Mouse (Mus musculus) CH12.LX (cell line): Measurements from ENCODE around the gene Tmem223. TPM values are rescaled to one million over a fixed set of nuclear protein-coding genes. Genes with fewer than 3 reads are reported as not detected.

Experiments
- DNase-seq: peaks from one replicate; pipeline ENCODE4 v3.0.0-alpha.2; 2013; ENCODE audit errors: extremely low read depth
- H3K27ac ChIP-seq: 2 replicates; pipeline ENCODE4 v1.5.1; 2012; ENCODE audit warnings: low read depth, mild to moderate bottlenecking, control low read depth, moderate library complexity; ENCODE audit not compliant: insufficient read depth
- H3K27me3 ChIP-seq: replicated peaks from 2 replicates; pipeline ENCODE3; 2012; ENCODE audit warnings: inconsistent platforms
- H3K36me3 ChIP-seq, 2 experiments: replicated peaks in 1 of 2; 2 replicates each; pipeline versions ENCODE3 to v1.6.1; 2012; ENCODE audit warnings: inconsistent platforms in 1 of 2, low read length in 1 of 2, mild to moderate bottlenecking in 1 of 2, mixed read lengths in 1 of 2, moderate library complexity in 1 of 2; ENCODE audit not compliant: control insufficient read depth in 1 of 2, insufficient read depth in 1 of 2
- H3K4me1 ChIP-seq, 2 experiments: 2 replicates each; pipeline ENCODE4 v1.6.1; 2012; ENCODE audit warnings: inconsistent platforms in 1 of 2, moderate library complexity in 1 of 2; ENCODE audit not compliant: insufficient read depth in 2 of 2, control insufficient read depth in 1 of 2
- H3K4me2 ChIP-seq: 2 replicates; pipeline ENCODE4 v1.6.1; 2012; ENCODE audit warnings: low read depth, mild to moderate bottlenecking, control low read depth; ENCODE audit not compliant: poor library complexity, insufficient read depth, severe bottlenecking
- H3K4me3 ChIP-seq, 3 experiments: fragments of 150-350 bp in 1 of 3; sonication (generic) in 1 of 3; replicated peaks in 1 of 3; 2 replicates each; pipeline versions ENCODE3 to v1.5.1; 2011 to 2012; ENCODE audit warnings: low read depth in 2 of 3, low read length in 2 of 3, mild to moderate bottlenecking in 2 of 3, moderate library complexity in 2 of 3, control low read depth in 1 of 3, improper control_type of control experiment in 1 of 3, inconsistent platforms in 1 of 3, mixed read lengths in 1 of 3; ENCODE audit not compliant: poor library complexity in 1 of 3
- H3K79me2 ChIP-seq: replicated peaks from 2 replicates; pipeline ENCODE4 v1.6.1; 2012; ENCODE audit warnings: mild to moderate bottlenecking, moderate library complexity; ENCODE audit not compliant: control insufficient read depth, poor library complexity, insufficient read depth, severe bottlenecking; ENCODE audit errors: extremely low read depth
- H3K9ac ChIP-seq: 2 replicates; pipeline ENCODE4 v1.6.1; 2012; ENCODE audit warnings: low read depth, mild to moderate bottlenecking, control low read depth, moderate library complexity; ENCODE audit not compliant: insufficient read depth
- H3K9me3 ChIP-seq: replicated peaks from 2 replicates; pipeline ENCODE3; 2012; ENCODE audit warnings: low read length, inconsistent platforms, mixed read lengths
- BHLHE40 ChIP-seq: IDR thresholded peaks from 2 replicates; pipeline ENCODE4 v1.6.1; 2011; ENCODE audit warnings: mild to moderate bottlenecking, low read depth, low read length, improper control_type of control experiment
- CHD1 ChIP-seq: IDR thresholded peaks from 2 replicates; pipeline ENCODE4 v1.6.1; 2012; ENCODE audit warnings: low read depth, low read length, improper control_type of control experiment, inconsistent platforms
- CHD2 ChIP-seq: IDR thresholded peaks from 2 replicates; pipeline ENCODE4 v1.6.1; 2011; ENCODE audit warnings: low read length, improper control_type of control experiment
- CTCF ChIP-seq, 2 experiments: IDR thresholded peaks in 1 of 2; conservative IDR thresholded peaks in 1 of 2; 2 replicates each; pipeline ENCODE4 v1.5.1; 2011 to 2012; ENCODE audit warnings: low read depth in 2 of 2, low read length in 2 of 2, improper control_type of control experiment in 1 of 2, inconsistent platforms in 1 of 2, mild to moderate bottlenecking in 1 of 2, moderate library complexity in 1 of 2
- E2F4 ChIP-seq: IDR thresholded peaks from 2 replicates; pipeline ENCODE4 v1.6.1; 2011; ENCODE audit warnings: low read depth, low read length, improper control_type of control experiment; ENCODE audit not compliant: insufficient replicate concordance
- ELF1 ChIP-seq: IDR thresholded peaks from 2 replicates; pipeline ENCODE4 v1.6.1; 2014; ENCODE audit warnings: low read depth, mild to moderate bottlenecking, inconsistent platforms, low read length, improper control_type of control experiment
- EP300 ChIP-seq: IDR thresholded peaks from 2 replicates; pipeline ENCODE4 v1.6.1; 2011; ENCODE audit warnings: low read length, improper control_type of control experiment
- ETS1 ChIP-seq: conservative IDR thresholded peaks from 2 replicates; pipeline ENCODE4 v1.6.1; 2012; ENCODE audit warnings: low read depth, mild to moderate bottlenecking, inconsistent platforms, low read length, improper control_type of control experiment, moderate library complexity
- GABPA ChIP-seq: IDR thresholded peaks from 2 replicates; pipeline ENCODE4 v1.6.1; 2012; ENCODE audit warnings: low read depth, low read length, improper control_type of control experiment, inconsistent platforms; ENCODE audit not compliant: insufficient replicate concordance
- HCFC1 ChIP-seq: IDR thresholded peaks from 2 replicates; pipeline ENCODE4 v1.6.1; 2012; ENCODE audit warnings: low read depth, mild to moderate bottlenecking, inconsistent platforms, low read length, improper control_type of control experiment
- IRF4 ChIP-seq: IDR thresholded peaks from 2 replicates; pipeline ENCODE4 v1.6.1; 2014; ENCODE audit warnings: low read depth, mild to moderate bottlenecking, inconsistent platforms, low read length, improper control_type of control experiment
- JUN ChIP-seq: IDR thresholded peaks from 2 replicates; pipeline ENCODE4 v1.6.1; 2011; ENCODE audit warnings: low read depth, mild to moderate bottlenecking, low read length, improper control_type of control experiment, moderate library complexity; ENCODE audit not compliant: insufficient read depth
- JUND ChIP-seq: conservative IDR thresholded peaks from 2 replicates; pipeline ENCODE4 v1.6.1; 2011; ENCODE audit warnings: low read depth, low read length, improper control_type of control experiment
- KAT2A ChIP-seq: IDR thresholded peaks from 2 replicates; pipeline ENCODE4 v1.6.1; 2012; ENCODE audit warnings: low read length, improper control_type of control experiment, inconsistent platforms; ENCODE audit not compliant: insufficient replicate concordance
- MAFK ChIP-seq: IDR thresholded peaks from 2 replicates; pipeline ENCODE4 v1.6.1; 2011; ENCODE audit warnings: low read length, improper control_type of control experiment; ENCODE audit not compliant: insufficient replicate concordance
- MAX ChIP-seq: IDR thresholded peaks from 2 replicates; pipeline ENCODE4 v1.6.1; 2011; ENCODE audit warnings: low read length, improper control_type of control experiment
- MAZ ChIP-seq: IDR thresholded peaks from 2 replicates; pipeline ENCODE4 v1.6.1; 2012; ENCODE audit warnings: low read depth, mild to moderate bottlenecking, inconsistent platforms, low read length, improper control_type of control experiment, moderate library complexity
- MEF2A ChIP-seq: IDR thresholded peaks from 2 replicates; pipeline ENCODE4 v1.6.1; 2014; ENCODE audit warnings: low read depth, mild to moderate bottlenecking, inconsistent platforms, low read length, improper control_type of control experiment, borderline replicate concordance
- MXI1 ChIP-seq: IDR thresholded peaks from 2 replicates; pipeline ENCODE4 v1.6.1; 2011; ENCODE audit warnings: mild to moderate bottlenecking, low read depth, low read length, improper control_type of control experiment
- MYC ChIP-seq: IDR thresholded peaks from 2 replicates; pipeline ENCODE4 v1.6.1; 2011; ENCODE audit warnings: low read depth, mild to moderate bottlenecking, improper control_type of control experiment, low read length
- NELFE ChIP-seq: IDR thresholded peaks from 2 replicates; pipeline ENCODE4 v1.6.1; 2011; ENCODE audit warnings: low read depth, low read length, improper control_type of control experiment
- NRF1 ChIP-seq: IDR thresholded peaks from 2 replicates; pipeline ENCODE4 v1.6.1; 2014; ENCODE audit warnings: low read depth, mild to moderate bottlenecking, inconsistent platforms, low read length, improper control_type of control experiment, moderate library complexity
- PAX5 ChIP-seq: IDR thresholded peaks from 2 replicates; pipeline ENCODE4 v1.6.1; 2012; ENCODE audit warnings: low read length, inconsistent platforms, mixed read lengths
- POLR2A ChIP-seq: IDR thresholded peaks from 2 replicates; pipeline ENCODE4 v1.6.1; 2011; ENCODE audit warnings: low read depth, mild to moderate bottlenecking, improper control_type of control experiment, low read length
- POLR2AphosphoS2 ChIP-seq: IDR thresholded peaks from 2 replicates; pipeline ENCODE4 v1.6.1; 2011; ENCODE audit warnings: low read depth, low read length, improper control_type of control experiment
- RAD21 ChIP-seq: IDR thresholded peaks from 2 replicates; pipeline ENCODE4 v1.6.1; 2011; ENCODE audit warnings: low read depth, mild to moderate bottlenecking, low read length, improper control_type of control experiment, moderate library complexity
- RCOR1 ChIP-seq: conservative IDR thresholded peaks from 2 replicates; pipeline ENCODE4 v1.6.1; 2012; ENCODE audit warnings: low read depth, mild to moderate bottlenecking, inconsistent platforms, low read length, improper control_type of control experiment
- SIN3A ChIP-seq: IDR thresholded peaks from 2 replicates; pipeline ENCODE4 v1.6.1; 2012; ENCODE audit warnings: low read length, improper control_type of control experiment, inconsistent platforms
- SMC3 ChIP-seq: IDR thresholded peaks from 2 replicates; pipeline ENCODE4 v1.6.1; 2011; ENCODE audit warnings: low read depth, low read length, improper control_type of control experiment
- TBP ChIP-seq: conservative IDR thresholded peaks from 2 replicates; pipeline ENCODE4 v1.6.1; 2011; ENCODE audit warnings: low read depth, low read length, improper control_type of control experiment
- TCF12 ChIP-seq: IDR thresholded peaks from 2 replicates; pipeline ENCODE4 v1.6.1; 2014; ENCODE audit warnings: low read depth, mild to moderate bottlenecking, inconsistent platforms, low read length, improper control_type of control experiment
- UBTF ChIP-seq: IDR thresholded peaks from 2 replicates; pipeline ENCODE4 v1.6.1; 2012; ENCODE audit warnings: low read depth, mild to moderate bottlenecking, inconsistent platforms, low read length, improper control_type of control experiment, moderate library complexity
- USF1 ChIP-seq: IDR thresholded peaks from 2 replicates; pipeline ENCODE4 v1.6.1; 2014; ENCODE audit warnings: low read depth, mild to moderate bottlenecking, inconsistent platforms, low read length, improper control_type of control experiment
- USF2 ChIP-seq: conservative IDR thresholded peaks from 2 replicates; pipeline ENCODE4 v1.6.1; 2011; ENCODE audit warnings: low read depth, low read length, improper control_type of control experiment
- ZC3H11A ChIP-seq: IDR thresholded peaks from 2 replicates; pipeline ENCODE4 v1.6.1; 2012; ENCODE audit warnings: low read depth, mild to moderate bottlenecking, inconsistent platforms, low read length, improper control_type of control experiment
- ZKSCAN1 ChIP-seq: IDR thresholded peaks from 2 replicates; pipeline ENCODE4 v1.6.1; 2012; ENCODE audit warnings: low read depth, inconsistent platforms, low read length, improper control_type of control experiment, borderline replicate concordance
- ZMIZ1 ChIP-seq: IDR thresholded peaks from 2 replicates; pipeline ENCODE4 v1.6.1; 2012; ENCODE audit warnings: low read depth, mild to moderate bottlenecking, inconsistent platforms, low read length, improper control_type of control experiment
- ZNF384 ChIP-seq: IDR thresholded peaks from 2 replicates; pipeline ENCODE4 v1.6.1; 2012; ENCODE audit warnings: low read depth, low read length, improper control_type of control experiment, inconsistent platforms
- dilution Hi-C: fragments of 300-500 bp; cut with MboI; formaldehyde crosslinking; loops from 2 replicates; pipeline ENCODE4 v1.14.3; 2020; ENCODE audit warnings: low sequenced_read_pairs; ENCODE audit not compliant: extremely low pct_unique_long_range_greater_than_20kb, extremely low pct_ligation_motif_present
- in situ Hi-C: fragments of 300-500 bp; cut with MboI; formaldehyde crosslinking; loops from 3 replicates; pipeline ENCODE4 v1.14.3; 2019; ENCODE audit warnings: low sequenced_read_pairs, low pct_ligation_motif_present, low pct_unique_long_range_greater_than_20kb, mixed read lengths
- polyA plus RNA-seq: library from polyadenylated mRNA; unstranded; fragments of >175 nt; gene quantifications from 2 replicates; pipeline ENCODE4 v1.2.1, GENCODE M21; 2012; ENCODE audit warnings: low read depth; ENCODE audit not compliant: insufficient read length
- total RNA-seq, 2 experiments: library from RNA; depleted of rRNA; stranded (reverse); fragments of 300-350 nt in 1 of 2; fragments of >200 nt in 1 of 2; gene quantifications; 2 replicates each; pipeline ENCODE4 v1.2.3; 2012 to 2014

The Tmem223 gene
- total and polyA plus RNA-seq, 3 experiments = 45.7 to 106 (median 56.5) TPM

DNA sequence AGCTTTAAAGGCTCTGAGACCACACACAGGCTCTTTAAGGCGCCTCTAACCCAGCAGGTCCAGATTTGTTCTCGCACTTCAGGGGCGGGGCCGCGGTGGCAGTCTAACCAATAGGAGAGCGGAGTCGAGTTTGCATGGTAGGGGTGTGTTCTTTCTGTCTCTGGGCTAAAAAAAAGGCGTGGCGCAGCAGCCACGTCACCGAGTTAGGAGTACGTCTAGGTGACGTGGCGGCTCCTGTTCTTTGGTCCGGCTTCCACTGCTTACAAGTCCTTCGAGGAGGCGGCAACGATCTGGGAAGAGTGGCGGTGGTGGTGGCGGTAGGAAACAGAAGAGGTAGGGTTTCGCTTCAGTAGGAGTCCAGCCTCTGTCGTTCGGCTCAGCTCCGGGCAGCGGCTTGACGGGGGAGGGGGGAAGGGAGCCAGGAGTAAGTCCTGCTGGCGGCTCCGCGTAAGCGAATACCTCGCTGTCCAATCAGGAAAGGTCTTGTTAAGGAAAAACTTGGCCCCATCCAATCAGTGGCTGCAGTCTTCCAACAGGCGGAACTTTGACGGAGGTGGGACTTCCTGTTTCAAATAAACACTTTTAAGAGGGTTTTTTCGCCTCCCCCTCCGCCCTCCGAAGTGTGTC is 29.4 kb upstream of the Tmem223 start, which contains the start of gene Stx5a:
Gene Stx5a (plus strand): TSS at position 171 of the 627 bp plus-strand sequence.
- H3K9me3 ChIP-seq = no peaks in the 10 kb centered on the region
- peak; percentile 91 for TF ChIP-seq ELF1
- peak; percentile 98 for TF ChIP-seq CHD2
- TF ChIP-seq ZNF384 = peak; percentile 75
- TF ChIP-seq KAT2A = peak; percentile 84; the same call in 1 of the 2 replicates
- no peak for TF ChIP-seq MXI1
- TF ChIP-seq SIN3A = peak; percentile 95
- no peak; the same call in 1 of the 2 replicates for TF ChIP-seq JUND
- TF ChIP-seq IRF4 = no peak
- no peak for TF ChIP-seq PAX5
- TF ChIP-seq ZKSCAN1 = no peak
- no peak for TF ChIP-seq RAD21
- peak; percentile 52; the same call in 1 of the 2 replicates for TF ChIP-seq TBP
- peak; percentile 32; the same call in 1 of the 2 replicates for TF ChIP-seq MYC
- TF ChIP-seq POLR2A = peak; percentile 73
- TF ChIP-seq POLR2AphosphoS2 = peak; percentile 97
- TF ChIP-seq MAFK = no peak
- no peak for TF ChIP-seq EP300
- no peak for TF ChIP-seq UBTF
- TF ChIP-seq ZMIZ1 = peak; percentile 80; the same call in 1 of the 2 replicates
- peak; percentile 57; the same call in 1 of the 2 replicates for TF ChIP-seq TCF12
- TF ChIP-seq ETS1 = no peak
- TF ChIP-seq BHLHE40 = no peak
- peak; percentile 12; the same call in 1 of the 2 replicates for TF ChIP-seq RCOR1
- 0 out of 2 replicates have a peak, but pooled peaks have one; percentile 5 for TF ChIP-seq USF2
- peak; percentile 60; the same call in 1 of the 2 replicates for TF ChIP-seq MAZ
- TF ChIP-seq GABPA = no peak; the same call in 1 of the 2 replicates
- TF ChIP-seq NRF1 = peak; percentile 34; the same call in 1 of the 2 replicates
- TF ChIP-seq E2F4 = no peak
- TF ChIP-seq SMC3 = peak; percentile 8; the same call in 1 of the 2 replicates
- TF ChIP-seq ZC3H11A = no peak
- no peak for TF ChIP-seq USF1
- no peak for TF ChIP-seq CTCF (conservative IDR thresholded peaks at IDR 0.05 in 1 of 2, IDR thresholded peaks at IDR 0.05 in 1 of 2; ENCODE audit: low read depth in 2 of 2, low read length in 2 of 2)
- 0 out of 2 replicates have a peak, but pooled peaks have one; percentile 58 for TF ChIP-seq MEF2A
- no peak for TF ChIP-seq JUN
- 0 out of 2 replicates have a peak, but pooled peaks have one; percentile 55 for TF ChIP-seq MAX
- peak; percentile 86 for TF ChIP-seq HCFC1
- TF ChIP-seq CHD1 = no peak
- peak; percentile 53; the same call in 1 of the 2 replicates for TF ChIP-seq NELFE
- no peaks in the 10 kb centered on the region for H3K27me3 ChIP-seq
- H3K36me3 ChIP-seq = peaks cover 55 to 78% of the 10 kb centered on the region in 2 experiments
- peak; percentile 98 for DNase-seq
- dilution Hi-C loops (no loop called here), in situ Hi-C loops (loop anchor here (25.0 kb wide), 1 partner anchor 371 kb away; no protein-coding TSS in a partner anchor)
- H3K4me3 ChIP-seq = peak within 1 kb of the TSS; percentile 75 to 77 (median 77)
- peak within 1 kb of the TSS; percentile 92 for H3K9ac ChIP-seq
- peak within 1 kb of the TSS; percentile 91 for H3K27ac ChIP-seq
- peaks cover 11 to 41% of the 10 kb centered on the region in 2 experiments for H3K4me1 ChIP-seq
- peak within 1 kb of the TSS; percentile 72 for H3K4me2 ChIP-seq
- peaks cover 34% of the 10 kb centered on the region for H3K79me2 ChIP-seq
